Mouse (Mus musculus) embryo, embryonic 9.5 days (tissue): ENCODE results near the gene Pnp2.
"Not testable (repeated sequence)": the region's sequence is repeated elsewhere in the genome, so short reads cannot be mapped to it uniquely, and the experiment has no call there.

Experiments used
- DNase-seq: peaks from one replicate; pipeline ENCODE4 v3.0.0-alpha.2; 2017; ENCODE audit errors: extremely low spot score

Pnp2 gene

DNA sequence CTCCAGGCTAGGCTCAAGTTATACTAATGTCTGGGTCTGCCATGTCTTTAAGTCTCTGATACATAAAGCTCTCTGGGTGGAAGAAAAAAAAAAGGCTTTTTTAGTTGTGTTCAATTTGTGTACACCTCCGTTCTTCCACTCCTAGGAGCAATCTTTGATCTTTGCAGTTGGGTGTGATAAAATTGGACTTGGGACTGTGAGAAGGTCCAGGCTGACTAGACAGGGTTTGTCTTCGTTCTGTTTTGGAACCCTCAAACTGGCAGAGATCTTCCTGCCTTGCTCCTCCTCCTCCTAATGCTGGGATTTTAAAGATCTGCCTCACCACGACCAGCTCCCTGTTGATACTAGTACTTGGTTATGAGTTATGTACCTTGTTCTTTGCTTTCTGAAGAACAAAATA lies 1.4 kb downstream of the Pnp2 start:
- DNase-seq = not testable (repeated sequence)

DNA sequence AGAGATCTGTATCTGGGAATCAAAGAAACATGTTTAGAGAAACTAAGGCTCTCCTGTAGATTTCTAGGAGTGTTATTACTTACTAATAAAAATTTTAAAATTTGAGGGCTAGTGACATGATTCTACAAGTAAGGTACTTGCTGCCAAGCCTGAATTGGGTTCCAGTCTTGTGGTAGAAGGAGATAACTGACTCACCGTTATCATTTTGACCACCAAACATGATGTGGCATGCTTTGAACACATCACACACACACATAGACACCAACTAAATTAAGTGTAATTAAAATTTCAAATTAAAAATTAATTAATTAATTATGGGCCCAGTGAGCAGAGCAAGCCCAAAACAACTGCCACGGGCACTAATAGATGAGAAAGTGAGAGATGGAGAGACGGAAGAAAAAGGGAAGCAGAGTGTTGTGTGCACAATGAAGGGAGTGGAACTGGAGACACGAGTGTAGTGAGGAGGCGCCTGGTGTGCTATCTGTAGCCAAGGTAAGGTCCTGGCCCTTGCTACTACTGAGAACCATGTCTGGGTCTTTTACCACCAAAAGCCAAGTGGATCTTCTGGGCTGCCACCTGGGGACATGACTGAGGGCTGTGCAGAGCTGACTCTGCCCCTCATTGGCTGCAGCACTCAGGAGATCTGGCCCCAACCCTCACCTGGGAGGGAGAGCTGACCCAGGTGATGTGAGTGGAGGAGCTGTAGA lies 2.6 kb downstream of the Pnp2 start:
- not testable (repeated sequence) for DNase-seq

DNA sequence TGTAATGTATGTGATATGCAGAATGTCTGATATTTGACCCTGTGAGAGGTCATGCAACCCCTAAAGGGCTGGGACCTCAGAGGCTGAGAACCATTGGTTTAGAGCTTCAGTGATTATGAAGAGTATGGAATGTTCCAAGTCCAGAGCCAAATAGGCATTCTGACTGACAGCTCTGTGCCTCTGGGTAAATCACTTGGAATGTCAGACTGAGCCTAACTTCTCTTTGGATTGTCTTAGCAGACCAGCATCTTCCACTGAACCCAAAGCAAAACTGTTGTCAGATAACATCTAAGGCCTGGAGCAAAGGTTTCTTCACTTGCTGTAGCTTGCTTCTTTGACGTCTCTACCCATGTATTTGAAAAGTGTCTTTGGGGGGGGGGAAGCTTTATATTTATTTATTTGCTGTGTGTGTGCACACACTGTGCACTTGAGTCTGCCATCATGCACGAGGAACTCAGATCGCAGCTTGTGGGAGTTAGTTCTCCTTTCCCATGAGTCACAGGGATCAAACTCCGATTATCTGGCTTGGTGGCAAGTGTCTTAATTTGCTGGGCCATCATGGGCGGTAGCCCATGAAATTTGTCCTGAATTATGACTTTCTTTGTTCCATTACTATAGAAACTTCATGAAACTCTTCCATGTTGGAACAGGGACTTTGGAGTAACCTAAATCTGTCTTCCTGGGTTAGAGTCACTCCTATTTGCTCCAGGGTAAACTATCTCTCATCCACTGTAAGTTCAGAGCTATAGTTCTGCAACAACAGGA lies 12.6 kb downstream of the Pnp2 start:
- DNase-seq = no peak

DNA sequence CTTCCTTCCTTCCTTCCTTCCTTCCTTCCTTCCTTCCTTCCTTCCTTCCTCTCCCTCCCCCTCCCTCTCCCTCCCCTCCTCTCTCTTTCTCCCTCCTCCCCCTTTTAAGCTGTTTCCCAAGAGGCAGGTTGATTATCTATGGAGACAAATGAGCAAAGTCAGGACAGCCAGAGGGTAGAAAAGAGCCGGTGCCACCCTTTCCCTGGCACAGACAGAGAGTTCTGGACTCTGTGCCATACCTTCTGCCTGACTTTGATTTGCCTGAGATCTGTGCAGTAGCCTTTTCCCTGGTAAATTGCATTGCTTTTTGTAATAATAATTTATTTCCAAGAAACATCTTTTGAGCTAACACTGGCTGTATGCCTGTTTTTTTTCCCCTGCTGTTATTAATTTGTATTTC lies 13.2 kb downstream of the Pnp2 start:
- no peak for DNase-seq

GRCm38 (mm10) chr14:50969558-50970544 lies 14.1 kb downstream of the Pnp2 start:
- no peak for DNase-seq

- no peak for DNase-seq
Observed at GRCm38 (mm10) chr14:50970822-50971221, 15.0 kb downstream of the Pnp2 start.

- not testable (repeated sequence) for DNase-seq
Observed at GRCm38 (mm10) chr14:50973054-50973453, 17.3 kb downstream of the Pnp2 start.

GRCm38 (mm10) chr14:50973700-50974099 lies 17.9 kb downstream of the Pnp2 start:
- DNase-seq = no peak

GRCm38 (mm10) chr14:50975001-50975400 lies 19.2 kb downstream of the Pnp2 start:
- no peak for DNase-seq

- peak; percentile 44 for DNase-seq
Observed at GRCm38 (mm10) chr14:50976674-50977073, 20.9 kb downstream of the Pnp2 start.

- DNase-seq = not testable (repeated sequence)
Observed at GRCm38 (mm10) chr14:50978451-50978850, 22.7 kb downstream of the Pnp2 start.

DNA sequence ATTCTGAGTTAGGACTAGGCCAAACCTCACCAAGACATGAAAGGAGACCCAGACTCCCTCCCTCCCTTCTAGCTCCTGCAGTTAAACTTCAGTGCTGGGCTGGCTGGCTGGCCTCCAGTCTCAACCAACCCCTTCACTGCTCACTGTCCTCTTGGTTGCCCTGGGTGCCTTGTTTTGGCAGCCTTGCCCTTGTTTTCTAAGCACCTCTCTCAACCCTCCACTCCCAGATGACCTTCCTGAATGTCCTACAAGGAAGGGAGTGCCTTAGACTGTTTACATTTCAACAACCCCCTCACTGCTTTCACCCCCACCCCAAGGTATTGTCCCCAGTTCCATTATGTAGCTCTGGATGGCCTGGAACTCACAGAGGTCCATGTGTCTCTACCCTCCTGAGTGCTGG lies 23.8 kb downstream of the Pnp2 start:
- DNase-seq = no peak

GRCm38 (mm10) chr14:50981207-50981606 lies 25.4 kb downstream of the Pnp2 start:
- no peak for DNase-seq

- no peak for DNase-seq
Observed at GRCm38 (mm10) chr14:50981837-50982236, 26.0 kb downstream of the Pnp2 start.

- DNase-seq = no peak
Observed at GRCm38 (mm10) chr14:50987668-50988067, 31.9 kb downstream of the Pnp2 start.

DNA sequence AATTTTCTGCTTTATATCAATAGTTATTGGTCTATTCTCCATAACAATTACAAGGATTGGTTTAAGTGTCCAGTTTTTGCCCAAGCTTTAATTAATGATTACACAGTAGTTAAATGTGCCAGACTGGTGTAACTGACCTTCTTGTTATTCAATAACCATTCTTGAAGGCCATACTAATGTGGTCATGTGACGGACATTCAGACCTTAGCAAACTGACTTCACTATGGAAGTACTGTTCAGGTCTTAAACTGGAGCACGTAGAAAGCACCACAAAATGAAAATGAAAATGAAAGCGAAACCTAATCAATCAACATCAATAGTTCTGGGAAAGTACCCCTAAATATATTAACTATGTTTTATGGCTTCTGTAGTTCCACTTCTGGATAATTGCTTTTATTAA lies 35.2 kb downstream of the Pnp2 start:
- no peak for DNase-seq

GRCm38 (mm10) chr14:50997088-50997487 lies 41.3 kb downstream of the Pnp2 start:
- no peak for DNase-seq

DNA sequence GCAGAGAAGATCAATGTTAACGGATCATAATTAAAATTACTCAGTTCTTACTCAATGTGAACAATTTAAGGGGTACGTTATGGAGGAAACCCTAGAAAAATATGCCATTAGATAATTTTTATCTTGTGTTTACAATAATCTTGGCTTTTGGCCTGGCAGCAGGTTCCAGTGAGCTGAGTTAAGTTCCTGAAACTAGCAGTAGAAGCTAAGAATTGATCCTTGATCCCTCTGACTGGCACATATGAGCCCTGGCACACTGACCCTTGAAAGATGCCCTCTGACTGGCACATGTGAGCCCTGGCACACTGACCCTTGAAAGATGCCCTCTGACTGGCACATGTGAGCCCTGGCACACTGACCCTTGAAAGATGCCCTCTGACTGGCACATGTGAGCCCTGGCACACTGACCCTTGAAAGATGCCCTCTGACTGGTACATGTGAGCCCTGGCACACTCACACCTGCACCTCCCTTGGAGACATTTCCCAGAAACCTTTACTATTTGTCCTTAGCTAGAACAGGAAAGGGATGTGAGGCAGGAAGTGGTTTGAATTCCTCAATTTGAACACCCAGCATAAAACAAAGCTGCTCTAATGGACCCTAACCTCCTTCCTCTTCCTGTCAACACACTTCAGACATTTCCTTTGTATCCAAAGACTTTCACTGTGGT lies 42.3 kb downstream of the Pnp2 start:
- DNase-seq = no peak

GRCm38 (mm10) chr14:51007152-51007801 lies 51.5 kb downstream of the Pnp2 start, which contains the start of gene Rnase10:
Gene Rnase10, plus strand, starts transcription at chr14:51007751.
- no peak for DNase-seq

- DNase-seq = no peak
Observed at GRCm38 (mm10) chr14:51007914-51008713, 52.3 kb downstream of the Pnp2 start.
